Mouse (Mus musculus): Measurements from ENCODE around the gene Tpk1. TPM values are rescaled to one million over a fixed set of nuclear protein-coding genes. Genes with fewer than 3 reads are reported as not detected.

The Tpk1 gene
- polyA plus RNA-seq, 1 experiment from 2014 or later, result 5.7 TPM

DNA sequence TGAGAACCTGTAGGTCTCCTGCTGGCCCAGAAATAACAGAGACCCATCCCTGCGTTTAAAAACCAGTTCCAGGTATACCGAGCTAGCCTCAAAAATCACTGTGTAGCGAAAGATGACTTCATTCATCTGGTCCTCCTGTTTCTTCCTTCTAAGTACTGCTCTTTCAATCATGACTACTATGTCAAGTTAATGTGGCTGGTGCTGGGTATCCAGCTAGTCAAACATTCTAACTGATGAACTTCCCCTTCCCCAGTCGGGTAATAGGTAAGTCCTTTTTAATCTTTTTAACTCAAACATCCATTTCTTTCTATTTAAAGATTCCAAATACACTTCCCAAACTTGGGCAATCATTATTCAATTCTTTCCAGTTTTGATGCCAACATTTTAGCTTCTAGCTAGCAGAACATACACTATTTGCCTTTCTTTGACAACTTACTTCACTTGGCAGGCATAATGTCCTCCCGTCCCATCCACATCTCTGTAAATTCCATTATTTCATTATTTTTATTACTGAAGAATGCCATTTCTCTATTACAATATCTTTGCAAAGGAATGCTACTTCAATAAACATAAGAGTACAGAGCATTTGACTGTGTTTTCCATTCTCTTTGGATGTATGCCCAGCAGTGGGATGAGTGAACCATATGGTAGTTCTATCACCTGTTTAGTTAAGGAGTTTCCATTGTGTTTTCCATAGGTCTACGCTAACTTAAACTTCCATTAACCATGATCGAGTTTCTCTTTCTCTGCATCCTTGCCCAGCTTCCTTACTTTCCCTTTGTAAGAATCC, 728 bp upstream of the Tpk1 start:
- H3K27me3 ChIP-seq, result no peaks in the 10 kb centered on the region

GRCm38 (mm10) chr6:43661822-43662221, 4.3 kb downstream of the Tpk1 start:
- Histone ChIP-seq H3K36me3 (no peaks in the 10 kb centered on the region), H3K4me3 (no peak overlapping the region), H3K27ac (replicated peaks) (no peak overlapping the region), H3K9ac (replicated peaks) (no peak overlapping the region), H3K4me2 (replicated peaks) (no peak overlapping the region), H3K9me3 (no peaks in the 10 kb centered on the region), H3K4me1 (peaks cover 6% of the 10 kb centered on the region; the same call in 1 of the 2 replicates), H3K27me3 (no peaks in the 10 kb centered on the region)
- ATAC-seq (ENCODE audit: low FRiP score, low read depth), result no peak
- 75% methylated on average over 2 of the region's 2 CpGs for WGBS

More for the DNA sequence above, 728 bp upstream of the Tpk1 start:
- Histone ChIP-seq H3K4me3 (peak overlapping the region; percentile 58), H3K9me3 (no peaks in the 10 kb centered on the region), H3K36me3 (no peaks in the 10 kb centered on the region), H3K9ac (replicated peaks) (peak overlapping the region; percentile 80; the same call in 1 of the 2 replicates), H3K4me2 (replicated peaks) (peak overlapping the region; percentile 63), H3K4me1 (peaks cover 6% of the 10 kb centered on the region; the same call in 1 of the 2 replicates), H3K27ac (replicated peaks) (peak overlapping the region; percentile 96)
- 90% methylated on average over 7 of the region's 7 CpGs for WGBS
- ATAC-seq (ENCODE audit: low FRiP score, low read depth), result no peak; the same call in 1 of the 2 replicates

GRCm38 (mm10) chr6:43658290-43658689, 7.8 kb downstream of the Tpk1 start:
- Histone ChIP-seq H3K36me3 (no peaks in the 10 kb centered on the region), H3K4me1 (no peaks in the 10 kb centered on the region), H3K27ac (replicated peaks) (no peak overlapping the region), H3K4me2 (replicated peaks) (no peak overlapping the region), H3K9ac (replicated peaks) (no peak overlapping the region), H3K4me3 (no peak overlapping the region), H3K27me3 (no peaks in the 10 kb centered on the region), H3K9me3 (no peaks in the 10 kb centered on the region)
- no peak for ATAC-seq (ENCODE audit: low FRiP score, low read depth)
- 93% methylated on average over 4 of the region's 4 CpGs for WGBS

- Histone ChIP-seq H3K27ac (replicated peaks) (no peak overlapping the region), H3K9me3 (no peaks in the 10 kb centered on the region), H3K9ac (replicated peaks) (no peak overlapping the region), H3K27me3 (no peaks in the 10 kb centered on the region), H3K4me2 (replicated peaks) (no peak overlapping the region), H3K4me3 (no peak overlapping the region), H3K36me3 (no peaks in the 10 kb centered on the region), H3K4me1 (no peaks in the 10 kb centered on the region)
- 86% methylated on average over 3 of the region's 3 CpGs for WGBS
- ATAC-seq (ENCODE audit: low FRiP score, low read depth), result no peak
Measured at GRCm38 (mm10) chr6:43657845-43658244, 8.2 kb downstream of the Tpk1 start.

GRCm38 (mm10) chr6:43654876-43655456, 11.1 kb downstream of the Tpk1 start:
- no peak overlapping the region for H3K27ac ChIP-seq (replicated peaks)
- H3K4me2 ChIP-seq (replicated peaks), result no peak overlapping the region
- H3K27me3 ChIP-seq, result no peaks in the 10 kb centered on the region
- WGBS, result 86% methylated on average over 8 of the region's 8 CpGs
- no peaks in the 10 kb centered on the region for H3K4me1 ChIP-seq
- H3K9me3 ChIP-seq, result no peaks in the 10 kb centered on the region
- no peak overlapping the region for H3K4me3 ChIP-seq
- ATAC-seq (ENCODE audit: low FRiP score, low read depth), result no peak
- H3K36me3 ChIP-seq, result no peaks in the 10 kb centered on the region
- no peak overlapping the region for H3K9ac ChIP-seq (replicated peaks)

- Histone ChIP-seq H3K36me3 (no peaks in the 10 kb centered on the region), H3K9me3 (no peaks in the 10 kb centered on the region), H3K4me2 (replicated peaks) (no peak overlapping the region), H3K4me1 (no peaks in the 10 kb centered on the region), H3K9ac (replicated peaks) (no peak overlapping the region), H3K4me3 (no peak overlapping the region), H3K27me3 (no peaks in the 10 kb centered on the region), H3K27ac (replicated peaks) (no peak overlapping the region)
- WGBS, result 90% methylated on average over 2 of the region's 2 CpGs
- no peak for ATAC-seq (ENCODE audit: low FRiP score, low read depth)
Measured at GRCm38 (mm10) chr6:43649516-43649915, 16.6 kb downstream of the Tpk1 start.

DNA sequence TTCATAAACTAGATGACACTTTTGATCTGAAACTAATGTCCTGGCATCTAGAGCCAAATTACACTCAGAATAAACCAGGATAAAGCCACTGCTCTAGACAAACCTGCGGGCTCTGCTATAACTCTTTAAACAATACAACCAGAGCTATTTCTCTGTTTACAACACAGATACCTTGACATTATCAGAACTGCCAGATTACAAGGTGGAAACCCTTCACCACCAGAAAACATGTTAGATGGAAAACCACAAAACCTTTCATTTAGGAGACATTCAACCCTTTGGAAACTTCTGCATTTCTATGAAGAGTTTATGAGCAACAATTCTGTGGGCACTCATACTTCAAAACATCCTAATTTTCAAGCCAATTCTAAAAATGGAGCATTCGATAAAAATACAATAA, 20.4 kb downstream of the Tpk1 start:
- H3K27ac ChIP-seq (replicated peaks), result no peak overlapping the region
- no peaks in the 10 kb centered on the region for H3K36me3 ChIP-seq
- H3K4me2 ChIP-seq (replicated peaks), result no peak overlapping the region
- H3K4me3 ChIP-seq, result no peak overlapping the region
- WGBS, result 92% methylated on average over 2 of the region's 2 CpGs
- H3K27me3 ChIP-seq, result no peaks in the 10 kb centered on the region
- H3K4me1 ChIP-seq, result no peaks in the 10 kb centered on the region
- no peak for ATAC-seq (ENCODE audit: low FRiP score, low read depth)
- H3K9me3 ChIP-seq, result no peaks in the 10 kb centered on the region
- no peak overlapping the region for H3K9ac ChIP-seq (replicated peaks)

- no peak for ATAC-seq (ENCODE audit: low FRiP score, low read depth)
- WGBS, result 94% methylated on average over 1 of the region's 1 CpGs
- no peaks in the 10 kb centered on the region for H3K27me3 ChIP-seq
Measured at GRCm38 (mm10) chr6:43645105-43645504, 21.0 kb downstream of the Tpk1 start.

GRCm38 (mm10) chr6:43643718-43644117, 22.4 kb downstream of the Tpk1 start:
- no peak for ATAC-seq (ENCODE audit: low FRiP score, low read depth)
- Histone ChIP-seq H3K4me1 (no peaks in the 10 kb centered on the region), H3K27me3 (no peaks in the 10 kb centered on the region), H3K9ac (replicated peaks) (no peak overlapping the region), H3K36me3 (no peaks in the 10 kb centered on the region), H3K4me2 (replicated peaks) (no peak overlapping the region), H3K27ac (replicated peaks) (no peak overlapping the region), H3K9me3 (no peaks in the 10 kb centered on the region), H3K4me3 (no peak overlapping the region)
- 82% methylated on average over 6 of the region's 6 CpGs for WGBS

More at GRCm38 (mm10) chr6:43645105-43645504, 21.0 kb downstream of the Tpk1 start:
- Histone ChIP-seq H3K27ac (replicated peaks) (no peak overlapping the region), H3K36me3 (no peaks in the 10 kb centered on the region), H3K9me3 (no peaks in the 10 kb centered on the region), H3K4me2 (replicated peaks) (no peak overlapping the region), H3K9ac (replicated peaks) (no peak overlapping the region), H3K4me3 (no peak overlapping the region), H3K4me1 (no peaks in the 10 kb centered on the region)

DNA sequence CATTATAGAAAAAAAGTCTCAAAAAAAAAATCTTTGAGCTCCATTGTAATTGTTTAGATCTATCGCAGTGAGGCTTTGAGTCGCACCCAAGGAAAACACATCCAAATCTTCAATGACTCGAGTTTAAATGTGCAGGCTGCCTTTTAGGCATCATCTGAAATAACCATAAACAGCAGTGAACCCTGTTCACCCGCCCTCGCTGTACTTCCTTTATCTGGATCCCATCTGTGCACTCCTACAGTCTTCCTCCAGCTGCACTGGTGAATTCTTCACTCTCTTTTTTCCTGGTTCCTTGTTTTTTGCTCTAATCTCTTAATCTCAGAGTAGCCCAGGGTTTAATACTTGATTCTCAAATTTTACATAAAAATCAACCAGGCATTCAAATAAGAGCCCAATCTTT, 23.7 kb downstream of the Tpk1 start:
- Histone ChIP-seq H3K9ac (replicated peaks) (no peak overlapping the region), H3K4me1 (no peaks in the 10 kb centered on the region), H3K36me3 (no peaks in the 10 kb centered on the region), H3K4me2 (replicated peaks) (no peak overlapping the region), H3K4me3 (no peak overlapping the region), H3K27me3 (no peaks in the 10 kb centered on the region), H3K9me3 (no peaks in the 10 kb centered on the region), H3K27ac (replicated peaks) (no peak overlapping the region)
- WGBS, result 75% methylated on average over 5 of the region's 5 CpGs
- no peak for ATAC-seq (ENCODE audit: low FRiP score, low read depth)

- no peaks in the 10 kb centered on the region for H3K27me3 ChIP-seq
- H3K4me1 ChIP-seq, result no peaks in the 10 kb centered on the region
- no peak for ATAC-seq (ENCODE audit: low FRiP score, low read depth)
- no peak overlapping the region for H3K4me2 ChIP-seq (replicated peaks)
- no peaks in the 10 kb centered on the region for H3K36me3 ChIP-seq
- H3K27ac ChIP-seq (replicated peaks), result no peak overlapping the region
- H3K9ac ChIP-seq (replicated peaks), result no peak overlapping the region
- no peaks in the 10 kb centered on the region for H3K9me3 ChIP-seq
- H3K4me3 ChIP-seq, result no peak overlapping the region
Measured at GRCm38 (mm10) chr6:43640621-43641020, 25.5 kb downstream of the Tpk1 start.

- Histone ChIP-seq H3K27ac (replicated peaks) (no peak overlapping the region), H3K4me3 (no peak overlapping the region), H3K27me3 (no peaks in the 10 kb centered on the region), H3K4me2 (replicated peaks) (no peak overlapping the region), H3K9me3 (no peaks in the 10 kb centered on the region), H3K36me3 (no peaks in the 10 kb centered on the region), H3K4me1 (no peaks in the 10 kb centered on the region), H3K9ac (replicated peaks) (no peak overlapping the region)
- 97% methylated on average over 1 of the region's 1 CpGs for WGBS
- ATAC-seq (ENCODE audit: low FRiP score, low read depth), result no peak
Measured at GRCm38 (mm10) chr6:43638865-43639264, 27.2 kb downstream of the Tpk1 start.
